Mouse (Mus musculus): ENCODE data around the gene Nos2.

DNA sequence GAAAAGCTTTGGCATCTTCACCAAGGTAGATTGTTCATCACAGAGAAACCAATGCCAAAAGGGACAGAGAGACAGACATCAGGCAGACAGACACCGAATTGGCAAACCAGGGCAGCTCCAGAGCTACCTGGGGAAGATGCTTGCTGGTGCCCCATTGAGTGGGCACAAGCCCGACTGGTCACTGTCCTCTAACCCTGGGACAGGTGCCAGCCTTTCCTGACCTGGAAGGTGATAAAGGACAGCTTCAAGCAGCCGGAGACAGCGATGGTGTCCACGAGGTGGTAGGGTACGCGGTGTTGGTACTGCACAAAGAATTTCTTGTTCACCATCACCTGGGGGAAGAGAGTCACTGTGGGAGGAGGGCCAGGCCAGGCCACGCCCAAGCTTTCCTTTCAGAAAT is 50.5 kb downstream of the Nos2 start:
- TF ChIP-seq CTCF (IDR thresholded peaks at IDR 0.05; ENCODE audit: low read depth, low read length) (no peak), TAL1 (conservative IDR thresholded peaks at IDR 0.05; ENCODE audit: low read depth, low read length) (no peak)
